Mouse (Mus musculus) midbrain, embryonic 14.5 days (tissue): ENCODE results near the gene Gm47959. TPM values are rescaled to one million over a fixed set of nuclear protein-coding genes. Genes with fewer than 3 reads are reported as not detected.

ENCODE experiments used
- ATAC-seq: fragments of 200-750 bp; cut with Nextera tagmentation; 2 replicates; pipeline ENCODE4 v1.8.0; 2017; ENCODE audit warnings: moderate number of reproducible peaks, moderate library complexity; ENCODE audit not compliant: low FRiP score, low TSS enrichment
- DNase-seq: peaks from one replicate; pipeline ENCODE4 v3.0.0-alpha.2; 2015
- H3K27ac ChIP-seq: fragments of 300-500 bp; sonication (generic); replicated peaks from 2 replicates; pipeline ENCODE4 v1.5.1; 2014; ENCODE audit warnings: mild to moderate bottlenecking, low read depth, low read length, moderate library complexity
- H3K27me3 ChIP-seq: fragments of 300-500 bp; sonication (generic); 2 replicates; pipeline ENCODE4 v1.6.1; 2014; ENCODE audit warnings: low read length, control low read depth, mixed read lengths; ENCODE audit not compliant: control insufficient read depth, insufficient read depth
- H3K36me3 ChIP-seq: fragments of 300-500 bp; sonication (generic); 2 replicates; pipeline ENCODE4 v1.6.1; 2014; ENCODE audit warnings: low read length, control low read depth; ENCODE audit not compliant: control insufficient read depth, insufficient read depth
- H3K4me1 ChIP-seq: fragments of 300-500 bp; sonication (generic); 2 replicates; pipeline ENCODE4 v1.6.1; 2014; ENCODE audit warnings: mild to moderate bottlenecking, antibody characterized with exemption, low read length, control low read depth; ENCODE audit not compliant: control insufficient read depth, insufficient read depth
- H3K4me2 ChIP-seq: fragments of 300-500 bp; sonication (generic); 2 replicates; pipeline ENCODE4 v1.6.1; 2014; ENCODE audit warnings: mild to moderate bottlenecking, low read length, moderate library complexity
- H3K4me3 ChIP-seq: fragments of 300-500 bp; sonication (generic); replicated peaks from 2 replicates; pipeline ENCODE4 v1.5.1; 2014; ENCODE audit warnings: low read depth, low read length
- H3K9ac ChIP-seq: fragments of 300-500 bp; sonication (generic); replicated peaks from 2 replicates; pipeline ENCODE4 v1.6.1; 2014; ENCODE audit warnings: mild to moderate bottlenecking, low read length, moderate library complexity
- H3K9me3 ChIP-seq: fragments of 300-500 bp; sonication (generic); 2 replicates; pipeline ENCODE4 v1.6.1; 2016; ENCODE audit warnings: low read length, control low read depth, mixed read lengths; ENCODE audit not compliant: control insufficient read depth
- WGBS: fragments of 180-500 bp; shearing (Covaris S2); extraction: QIAGEN DNeasy Blood & Tissue Kit; methylation state at CpG from one replicate; pipeline ENCODE4 v1.1.7; 2014; 5-methylcytosine and 5-hydroxymethylcytosine counted together
- polyA plus RNA-seq: library from polyadenylated mRNA; unstranded; fragments of >200 nt; fragmentation: Nextera tagmentation; extraction: Ambion mirVana; gene quantifications from 2 replicates; pipeline ENCODE4 v1.2.1, GENCODE M21; 2014

Gene Gm47959
- polyA plus RNA-seq, 1 experiment from 2014 or later = not detected

- DNase-seq (no peak), ATAC-seq (no peak)
- no peaks in the 10 kb centered on the region for H3K36me3 ChIP-seq
- H3K4me1 ChIP-seq = 0 out of 2 replicates have a peak, but pooled peaks cover 3% of the 10 kb centered on the region
- no peak overlapping the region for H3K4me2 ChIP-seq
- 83% methylated on average over 4 of the region's 4 CpGs for WGBS
- H3K27ac ChIP-seq = no peak overlapping the region
- H3K9ac ChIP-seq = no peak overlapping the region
- no peak overlapping the region for H3K4me3 ChIP-seq
- no peaks in the 10 kb centered on the region; the same call in 1 of the 2 replicates for H3K27me3 ChIP-seq
- H3K9me3 ChIP-seq = no peaks in the 10 kb centered on the region
Measured at GRCm38 (mm10) chr1:83039080-83039479, 38.7 kb downstream of the Gm47959 start.

DNA sequence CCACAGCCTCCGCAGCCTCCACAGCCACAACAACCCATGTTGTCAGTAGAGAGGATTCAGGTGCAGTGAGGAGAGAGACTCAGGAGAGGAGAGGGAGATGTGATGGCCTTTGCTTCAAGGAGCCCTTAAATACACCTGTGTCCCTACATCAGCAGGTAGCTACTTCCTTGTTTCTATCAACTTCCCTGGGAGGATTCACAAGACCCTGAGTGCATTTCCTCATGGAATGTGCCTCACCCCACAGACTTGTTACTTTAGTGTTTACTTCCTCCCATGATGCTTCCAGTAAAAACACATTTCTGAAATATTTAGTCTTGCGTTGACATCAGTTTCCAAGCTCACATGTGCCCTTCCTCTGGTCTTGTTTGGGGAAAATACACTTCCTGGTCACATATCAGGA lies 42.0 kb downstream of the Gm47959 start, which contains the start of gene Krtap28-10:
Gene Krtap28-10 (minus strand): TSS at position 101 of the 400 bp plus-strand sequence.
- DNase-seq = no peak
- Histone ChIP-seq H3K9me3 (no peaks in the 10 kb centered on the region), H3K27me3 (no peaks in the 10 kb centered on the region), H3K36me3 (no peaks in the 10 kb centered on the region), H3K4me3 (no peak within 1 kb of the TSS), H3K4me1 (0 out of 2 replicates have a peak, but pooled peaks cover 3% of the 10 kb centered on the region), H3K27ac (no peak within 1 kb of the TSS), H3K4me2 (no peak within 1 kb of the TSS), H3K9ac (no peak within 1 kb of the TSS)
- 95% methylated on average over 2 of the region's 2 CpGs for WGBS
- no peak for ATAC-seq

- no peaks in the 10 kb centered on the region for H3K27me3 ChIP-seq
- no peak for DNase-seq
- H3K4me1 ChIP-seq = no peaks in the 10 kb centered on the region
- no peaks in the 10 kb centered on the region for H3K36me3 ChIP-seq
- no peaks in the 10 kb centered on the region for H3K9me3 ChIP-seq
- no peak within 1 kb of the TSS for H3K4me2 ChIP-seq
- H3K27ac ChIP-seq = no peak within 1 kb of the TSS
- no peak within 1 kb of the TSS for H3K4me3 ChIP-seq
- WGBS = 90% methylated on average over 5 of the region's 5 CpGs
- no peak within 1 kb of the TSS for H3K9ac ChIP-seq
- no peak for ATAC-seq
Measured at GRCm38 (mm10) chr1:83044882-83045427, 44.6 kb downstream of the Gm47959 start, which contains the start of gene Gm47969. TSS of gene Gm47969 (plus strand) at chr1:83044932.

Other genes starting within 250 kb of the Gm47959 start
- gene Tm4sf20, start 232.1 kb upstream of the Gm47959 start, polyA plus RNA-seq = 0.38 TPM in 1 of 2 replicates, not detected in the other
- not detected in 2 replicates for gene Gm47791, start 229.3 kb upstream of the Gm47959 start, polyA plus RNA-seq
- gene Agfg1, start 161.1 kb upstream of the Gm47959 start, polyA plus RNA-seq = 32.4 and 43.7 TPM in 2 replicates
- gene A030005L19Rik, start 87.2 kb upstream of the Gm47959 start, polyA plus RNA-seq = 0.46 and 0.66 TPM in 2 replicates
- not detected in 2 replicates for gene A030014E15Rik, start 75.6 kb upstream of the Gm47959 start, polyA plus RNA-seq
- not detected in 2 replicates for gene Gm6217, start 69.1 kb upstream of the Gm47959 start, polyA plus RNA-seq
- gene A030003K21Rik, start 57.2 kb upstream of the Gm47959 start, polyA plus RNA-seq = not detected in 2 replicates
- not detected in 2 replicates for gene Gm7544, start 44.5 kb upstream of the Gm47959 start, polyA plus RNA-seq
- not detected in 2 replicates for gene Gm47955, start 40.3 kb upstream of the Gm47959 start, polyA plus RNA-seq
- 0.15 and 0.79 TPM in 2 replicates for gene Slc19a3, start 37.9 kb downstream of the Gm47959 start, polyA plus RNA-seq
- gene Krtap28-10, start 41.9 kb downstream of the Gm47959 start, polyA plus RNA-seq = not detected in 2 replicates
- gene Gm47969, start 44.4 kb downstream of the Gm47959 start, polyA plus RNA-seq = not detected in 2 replicates
- gene A030005K14Rik, start 58.8 kb downstream of the Gm47959 start, polyA plus RNA-seq = not detected in 2 replicates
- not detected in 2 replicates for gene Krtap28-13, start 60.4 kb downstream of the Gm47959 start, polyA plus RNA-seq
- not detected in 2 replicates for gene Ccl20, start 116.2 kb downstream of the Gm47959 start, polyA plus RNA-seq
- gene Daw1, start 159.2 kb downstream of the Gm47959 start, polyA plus RNA-seq = 0.80 and 1.00 TPM in 2 replicates